ENCODE assay signal across 8 mouse cellular contexts in the genomic region with DNA sequence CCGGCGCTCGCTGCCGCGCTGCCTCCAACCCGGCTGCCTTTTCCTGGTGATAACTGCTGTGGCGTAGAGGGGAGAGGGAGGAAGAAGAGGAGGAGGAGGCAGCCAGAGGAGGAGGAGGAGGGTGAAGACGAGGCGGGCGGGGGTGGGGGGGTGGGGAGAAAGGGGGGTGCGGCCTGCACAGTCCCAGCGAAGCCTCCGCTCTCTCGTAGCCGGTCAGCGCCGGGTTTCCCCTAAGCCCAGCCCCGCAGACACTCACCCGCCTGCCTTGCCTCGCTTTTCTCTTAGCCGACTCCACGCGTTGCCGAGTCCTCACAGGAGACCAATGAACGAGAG. TPM values are rescaled to one million over a fixed set of nuclear protein-coding genes. Genes with fewer than 3 reads are reported as not detected.
DNase-seq lines count a peak whose midpoint lies in the region; ATAC-seq lines count a peak whose summit lies in the region.

No protein-coding gene starts in this region.

- H3K4me2 ChIP-seq in kidney, embryonic 16.5 days (replicated peaks; ENCODE audit: low read depth, low read length) = peak overlapping the region; percentile 93
- H3K4me2 ChIP-seq in embryonic facial prominence, embryonic 11.5 days (ENCODE audit: low read depth, low read length) = peak overlapping the region; percentile 93
- H3K4me2 ChIP-seq in intestine, embryonic 16.5 days (ENCODE audit: low read depth, low read length) = peak overlapping the region; percentile 90

- H3K27ac ChIP-seq in kidney, embryonic 16.5 days (ENCODE audit: low read length) = peak overlapping the region; percentile 95
- H3K27ac ChIP-seq in embryonic facial prominence, embryonic 11.5 days (replicated peaks; ENCODE audit: low read depth, low read length) = peak overlapping the region; percentile 47
- peak overlapping the region; percentile 93 for H3K27ac ChIP-seq in intestine, embryonic 16.5 days (ENCODE audit: low read length)

- no peaks in the 10 kb centered on the region for H3K36me3 ChIP-seq in kidney, embryonic 16.5 days (ENCODE audit: insufficient read depth, low read length)
- H3K36me3 ChIP-seq in embryonic facial prominence, embryonic 11.5 days (replicated peaks; ENCODE audit: control insufficient read depth, insufficient read depth, low read depth, low read length) = no peaks in the 10 kb centered on the region
- H3K36me3 ChIP-seq in intestine, embryonic 16.5 days (ENCODE audit: control insufficient read depth, insufficient read depth, low read length) = no peaks in the 10 kb centered on the region

- intact Hi-C loops in left cerebral cortex, postnatal 10 days (cut with DNase I) = loop anchor here (5.0 kb wide), 1 partner anchor 44 kb away; a partner anchor contains a TSS

- no peaks in the 10 kb centered on the region for H3K9me3 ChIP-seq in kidney, embryonic 16.5 days (ENCODE audit: low read length)
- no peaks in the 10 kb centered on the region for H3K9me3 ChIP-seq in embryonic facial prominence, embryonic 11.5 days (replicated peaks; ENCODE audit: control insufficient read depth, low read length)
- H3K9me3 ChIP-seq in intestine, embryonic 16.5 days (ENCODE audit: control insufficient read depth, low read length) = no peaks in the 10 kb centered on the region

- 0% methylated on average over 21 of the region's 25 CpGs for WGBS in kidney, embryonic 16.5 days
- 1% methylated on average over 22 of the region's 25 CpGs for WGBS in embryonic facial prominence, embryonic 11.5 days
- WGBS in intestine, embryonic 16.5 days = under 1% methylated on average over 24 of the region's 25 CpGs

- no peak for DNase-seq in kidney, adult 18-20 months
- no peak for DNase-seq in embryonic facial prominence, embryonic 11.5 days (ENCODE audit: low spot score)
- no peak for DNase-seq in spleen, postnatal 36 days (ENCODE audit: low spot score in 2 of 2)
- no peak for DNase-seq in adrenal gland, adult (ENCODE audit: inconsistent age in 2 of 2, low spot score in 1 of 2)
- DNase-seq in left cerebral cortex, postnatal 10 days (ENCODE audit: extremely low spot score in 1 of 2, low spot score in 2 of 2) = no peak

- no peaks in the 10 kb centered on the region for H3K27me3 ChIP-seq in kidney, embryonic 16.5 days (ENCODE audit: insufficient read depth, low read length)
- no peaks in the 10 kb centered on the region for H3K27me3 ChIP-seq in embryonic facial prominence, embryonic 11.5 days (ENCODE audit: control insufficient read depth, insufficient read depth, low read length)
- no peaks in the 10 kb centered on the region for H3K27me3 ChIP-seq in intestine, embryonic 16.5 days (replicated peaks; ENCODE audit: control insufficient read depth, insufficient read depth, low read length)

- peak; percentile 92 for ATAC-seq in kidney, embryonic 16.5 days (ENCODE audit: low FRiP score, low TSS enrichment)
- peak; percentile 91 for ATAC-seq in embryonic facial prominence, embryonic 11.5 days (replicated peaks; ENCODE audit: insufficient number of reproducible peaks, low FRiP score, low TSS enrichment, low read depth)
- peak; percentile 93 for ATAC-seq in intestine, embryonic 16.5 days
- peak; percentile 30; the same call in 1 of the 2 replicates for ATAC-seq in monocyte, adult 5-6 weeks (replicated peaks; ENCODE audit: insufficient number of reproducible peaks, low FRiP score, low TSS enrichment, poor library complexity, severe bottlenecking)

- peaks cover 11% of the 10 kb centered on the region; the same call in 1 of the 2 replicates for H3K4me1 ChIP-seq in kidney, embryonic 16.5 days (ENCODE audit: insufficient read depth, low read length)
- no peaks in the 10 kb centered on the region for H3K4me1 ChIP-seq in embryonic facial prominence, embryonic 11.5 days (ENCODE audit: control insufficient read depth, insufficient read depth, low read length)
- peaks cover 2% of the 10 kb centered on the region; the same call in 1 of the 2 replicates for H3K4me1 ChIP-seq in intestine, embryonic 16.5 days (ENCODE audit: control insufficient read depth, insufficient read depth, low read length)

- H3K9ac ChIP-seq in kidney, embryonic 16.5 days (replicated peaks; ENCODE audit: low read length) = peak overlapping the region; percentile 91
- H3K9ac ChIP-seq in embryonic facial prominence, embryonic 11.5 days (replicated peaks; ENCODE audit: low read length) = peak overlapping the region; percentile 79
- H3K9ac ChIP-seq in intestine, embryonic 16.5 days (ENCODE audit: low read depth, low read length) = peak overlapping the region; percentile 89

- peak overlapping the region; percentile 81 for H3K4me3 ChIP-seq in kidney, embryonic 16.5 days (ENCODE audit: low read length)
- H3K4me3 ChIP-seq in embryonic facial prominence, embryonic 11.5 days (ENCODE audit: low read depth, low read length) = peak overlapping the region; percentile 75
- H3K4me3 ChIP-seq in intestine, embryonic 16.5 days (ENCODE audit: low read length) = peak overlapping the region; percentile 81

RNA-seq across cellular contexts. Expression of a gene that starts 0.3 kb away (rescaled TPM):
- 23.1 and 26.3 TPM in 2 replicates for polyA plus RNA-seq in kidney, embryonic 16.5 days (2015; fragmentation: Nextera tagmentation; extraction: Ambion mirVana)
- 34.8 and 41.5 TPM in 2 replicates for polyA plus RNA-seq in embryonic facial prominence, embryonic 11.5 days (2014; fragmentation: Nextera tagmentation; extraction: Ambion mirVana)
- 21.2 and 23.1 TPM in 2 replicates for polyA plus RNA-seq in intestine, embryonic 16.5 days (2015; fragmentation: Nextera tagmentation; extraction: Ambion mirVana)
- total RNA-seq in monocyte, adult 5-6 weeks (2017) = 26.6 to 46.2 TPM (median 26.8 TPM) in 3 replicates
- total RNA-seq in left cerebral cortex, postnatal 10 days (2021) = 10 to 100 TPM; 38.4 to 39.2 TPM

RNA-seq across cellular contexts. Expression of a gene that starts 44.0 kb away (rescaled TPM):
- 36.6 and 41.1 TPM in 2 replicates for polyA plus RNA-seq in kidney, embryonic 16.5 days (2015; fragmentation: Nextera tagmentation; extraction: Ambion mirVana)
- polyA plus RNA-seq in embryonic facial prominence, embryonic 11.5 days (2014; fragmentation: Nextera tagmentation; extraction: Ambion mirVana) = 54.0 and 55.8 TPM in 2 replicates
- 23.7 and 23.8 TPM in 2 replicates for polyA plus RNA-seq in intestine, embryonic 16.5 days (2015; fragmentation: Nextera tagmentation; extraction: Ambion mirVana)
- total RNA-seq in monocyte, adult 5-6 weeks (2017) = 18.1 to 36.9 TPM (median 19.8 TPM) in 3 replicates
- 10 to 100 TPM; 28.4 to 31.7 TPM for total RNA-seq in left cerebral cortex, postnatal 10 days (2021)

Comparison
In these comparisons a context has a peak if more than half of its experiments do, and no peak if none do; other contexts are left out.
1. ATAC-seq: peak in every context shown above with its lines; median percentile 93 in intestine, embryonic 16.5 days; 92 in kidney, embryonic 16.5 days; 91 in embryonic facial prominence, embryonic 11.5 days; 30 in monocyte, adult 5-6 weeks.